Mouse (Mus musculus): ENCODE results near the gene Cog6. TPM values are rescaled to one million over a fixed set of nuclear protein-coding genes. Genes with fewer than 3 reads are reported as not detected.

Cog6 gene
- total and polyA plus RNA-seq, 3 experiments, result 15.6 to 25.8 (median 18.4) TPM

DNA sequence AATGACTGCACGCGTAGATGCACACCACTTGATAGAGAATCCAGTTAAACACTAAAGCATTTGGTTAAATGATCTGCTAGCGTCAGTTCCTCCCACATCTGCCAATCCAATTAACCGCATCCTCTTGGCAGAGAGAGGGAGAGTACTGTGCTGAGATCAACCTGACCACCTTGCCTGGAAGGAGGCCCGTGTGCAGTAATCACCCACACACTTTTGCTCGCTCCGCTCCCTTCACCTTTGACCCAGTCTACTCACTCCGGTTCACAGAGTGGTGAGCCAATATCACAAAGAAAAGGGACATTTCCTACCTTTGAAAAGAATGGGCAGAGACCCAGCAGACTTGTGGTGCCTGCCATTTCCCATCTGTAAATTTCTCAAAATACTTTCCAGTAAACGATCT, 62.4 kb downstream of the Cog6 start:
- Histone ChIP-seq H3K4me1 (ENCODE audit: control insufficient read depth in 1 of 2, insufficient read depth in 2 of 2) (no peaks in the 10 kb centered on the region), H3K36me3 (replicated peaks in 1 of 2; ENCODE audit: control insufficient read depth in 1 of 2, insufficient read depth in 1 of 2, low read length in 1 of 2) (no peaks in the 10 kb centered on the region), H3K4me2 (ENCODE audit: insufficient read depth, low read depth, poor library complexity, severe bottlenecking) (no peak overlapping the region), H3K79me2 (replicated peaks; ENCODE audit: control insufficient read depth, extremely low read depth, insufficient read depth, poor library complexity, severe bottlenecking) (no peaks in the 10 kb centered on the region), H3K27ac (ENCODE audit: insufficient read depth, low read depth) (no peak overlapping the region), H3K9ac (ENCODE audit: insufficient read depth, low read depth) (no peak overlapping the region), H3K4me3 (replicated peaks in 1 of 3; ENCODE audit: low read depth in 2 of 3, low read length in 2 of 3, poor library complexity in 1 of 3) (no peak overlapping the region), H3K9me3 (replicated peaks; ENCODE audit: low read length) (no peaks in the 10 kb centered on the region), H3K27me3 (replicated peaks) (no peaks in the 10 kb centered on the region)
- TF ChIP-seq MAZ (IDR thresholded peaks at IDR 0.05; ENCODE audit: low read depth, low read length) (no peak), SMC3 (IDR thresholded peaks at IDR 0.05; ENCODE audit: low read depth, low read length) (no peak), CHD1 (IDR thresholded peaks at IDR 0.05; ENCODE audit: low read depth, low read length) (no peak), E2F4 (IDR thresholded peaks at IDR 0.05; ENCODE audit: insufficient replicate concordance, low read depth, low read length) (no peak), POLR2A (IDR thresholded peaks at IDR 0.05; ENCODE audit: low read depth, low read length) (no peak), NELFE (IDR thresholded peaks at IDR 0.05; ENCODE audit: low read depth, low read length) (no peak), IRF4 (IDR thresholded peaks at IDR 0.05; ENCODE audit: low read depth, low read length) (no peak), MEF2A (IDR thresholded peaks at IDR 0.05; ENCODE audit: borderline replicate concordance, low read depth, low read length) (no peak), CTCF (conservative IDR thresholded peaks at IDR 0.05 in 1 of 2, IDR thresholded peaks at IDR 0.05 in 1 of 2; ENCODE audit: low read depth in 2 of 2, low read length in 2 of 2) (no peak), USF2 (conservative IDR thresholded peaks at IDR 0.05; ENCODE audit: low read depth, low read length) (no peak), TCF12 (IDR thresholded peaks at IDR 0.05; ENCODE audit: low read depth, low read length) (no peak), BHLHE40 (IDR thresholded peaks at IDR 0.05; ENCODE audit: low read depth, low read length) (no peak), MYC (IDR thresholded peaks at IDR 0.05; ENCODE audit: low read depth, low read length) (no peak)
- dilution Hi-C loops (cut with MboI; ENCODE audit: extremely low pct_ligation_motif_present, extremely low pct_unique_long_range_greater_than_20kb, low sequenced_read_pairs), result no loop called here
- no peak for DNase-seq (ENCODE audit: extremely low read depth)
- in situ Hi-C loops (cut with MboI; ENCODE audit: low pct_ligation_motif_present, low pct_unique_long_range_greater_than_20kb, low sequenced_read_pairs), result no loop called here

DNA sequence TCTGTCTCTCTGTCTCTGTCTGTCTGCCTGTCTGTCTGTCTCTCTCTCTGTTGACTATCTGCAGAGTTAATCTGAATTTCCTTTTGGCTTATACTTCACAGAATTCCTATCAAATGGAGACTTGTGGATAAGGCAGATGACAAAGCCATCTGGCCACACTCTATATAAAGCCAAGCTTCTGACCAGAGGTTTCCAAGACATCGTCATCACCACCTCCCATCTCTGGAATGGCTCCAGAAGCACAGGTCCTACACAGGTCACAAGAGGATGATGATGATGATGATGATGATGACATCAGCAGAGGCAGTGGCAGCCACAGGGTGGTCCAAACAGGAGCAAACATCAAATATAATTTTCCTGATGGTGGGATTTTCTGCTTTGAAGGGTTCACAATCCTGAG, 63.2 kb downstream of the Cog6 start:
- dilution Hi-C loops (cut with MboI; ENCODE audit: extremely low pct_ligation_motif_present, extremely low pct_unique_long_range_greater_than_20kb, low sequenced_read_pairs), result no loop called here
- TF ChIP-seq MAZ (IDR thresholded peaks at IDR 0.05; ENCODE audit: low read depth, low read length), result no peak
- TF ChIP-seq USF1 (IDR thresholded peaks at IDR 0.05; ENCODE audit: low read depth, low read length), result no peak
- no peak for TF ChIP-seq MYC (IDR thresholded peaks at IDR 0.05; ENCODE audit: low read depth, low read length)
- no peak for TF ChIP-seq JUND (conservative IDR thresholded peaks at IDR 0.05; ENCODE audit: low read depth, low read length)
- TF ChIP-seq EP300 (IDR thresholded peaks at IDR 0.05; ENCODE audit: low read length), result no peak
- no peak for TF ChIP-seq MAFK (IDR thresholded peaks at IDR 0.05; ENCODE audit: insufficient replicate concordance, low read length)
- no peak for TF ChIP-seq PAX5 (IDR thresholded peaks at IDR 0.05; ENCODE audit: low read length)
- TF ChIP-seq POLR2AphosphoS2 (IDR thresholded peaks at IDR 0.05; ENCODE audit: low read depth, low read length), result no peak
- TF ChIP-seq HCFC1 (IDR thresholded peaks at IDR 0.05; ENCODE audit: low read depth, low read length), result no peak
- no peak for TF ChIP-seq ETS1 (conservative IDR thresholded peaks at IDR 0.05; ENCODE audit: low read depth, low read length)
- no peak for TF ChIP-seq ELF1 (IDR thresholded peaks at IDR 0.05; ENCODE audit: low read depth, low read length)
- no peak for TF ChIP-seq CTCF (conservative IDR thresholded peaks at IDR 0.05 in 1 of 2, IDR thresholded peaks at IDR 0.05 in 1 of 2; ENCODE audit: low read depth in 2 of 2, low read length in 2 of 2)
- Histone ChIP-seq H3K27ac (ENCODE audit: insufficient read depth, low read depth) (no peak overlapping the region), H3K4me1 (ENCODE audit: control insufficient read depth in 1 of 2, insufficient read depth in 2 of 2) (no peaks in the 10 kb centered on the region), H3K9ac (ENCODE audit: insufficient read depth, low read depth) (no peak overlapping the region), H3K79me2 (replicated peaks; ENCODE audit: control insufficient read depth, extremely low read depth, insufficient read depth, poor library complexity, severe bottlenecking) (no peaks in the 10 kb centered on the region), H3K4me3 (replicated peaks in 1 of 3; ENCODE audit: low read depth in 2 of 3, low read length in 2 of 3, poor library complexity in 1 of 3) (no peak overlapping the region), H3K9me3 (replicated peaks; ENCODE audit: low read length) (no peaks in the 10 kb centered on the region), H3K36me3 (replicated peaks in 1 of 2; ENCODE audit: control insufficient read depth in 1 of 2, insufficient read depth in 1 of 2, low read length in 1 of 2) (no peaks in the 10 kb centered on the region), H3K27me3 (replicated peaks) (no peaks in the 10 kb centered on the region), H3K4me2 (ENCODE audit: insufficient read depth, low read depth, poor library complexity, severe bottlenecking) (no peak overlapping the region)
- no peak for DNase-seq (ENCODE audit: extremely low read depth)
- in situ Hi-C loops (cut with MboI; ENCODE audit: low pct_ligation_motif_present, low pct_unique_long_range_greater_than_20kb, low sequenced_read_pairs), result no loop called here

Measured in CH12.LX (cell line).